Mouse (Mus musculus): ENCODE measurements at regions not wholly inside any gene's neighbourhood (a gene's known extent, or its start where the extent isn't known, plus 50 kb on each side); places are given as distances from the start of the nearest gene placed in this dataset.

DNA sequence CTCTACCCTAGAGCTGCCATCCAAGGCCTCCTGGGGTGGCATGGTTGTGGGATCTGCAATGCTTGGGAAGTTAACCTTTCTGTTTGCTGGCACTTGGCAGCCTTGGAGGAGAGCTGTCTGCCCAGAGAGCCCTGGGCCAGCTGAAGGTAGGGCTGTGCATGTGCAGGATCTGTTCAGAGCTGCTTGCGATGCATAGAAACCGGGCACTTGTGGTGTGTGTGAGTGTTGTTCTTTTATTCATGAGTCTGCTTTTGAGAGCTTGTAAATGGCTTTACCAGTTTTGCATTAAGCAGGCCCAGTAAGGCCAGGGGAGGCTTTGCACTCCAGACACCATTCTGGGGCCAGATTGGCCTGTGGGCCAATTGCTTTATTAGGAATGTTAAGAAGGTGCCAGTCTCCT, 307.3 kb upstream of the Kcnab2 start:
- Histone ChIP-seq H3K27ac (no peak overlapping the region), H3K9me3 (no peaks in the 10 kb centered on the region), H3K9ac (no peak overlapping the region), H3K27me3 (replicated peaks) (no peaks in the 10 kb centered on the region), H3K4me3 (replicated peaks) (no peak overlapping the region), H3K4me2 (no peak overlapping the region), H3K36me3 (no peaks in the 10 kb centered on the region), H3K4me1 (no peaks in the 10 kb centered on the region)
- ATAC-seq (ENCODE audit: insufficient read depth, low FRiP score, low read depth): no peak
- 90% methylated on average over 2 of the region's 2 CpGs for WGBS

DNA sequence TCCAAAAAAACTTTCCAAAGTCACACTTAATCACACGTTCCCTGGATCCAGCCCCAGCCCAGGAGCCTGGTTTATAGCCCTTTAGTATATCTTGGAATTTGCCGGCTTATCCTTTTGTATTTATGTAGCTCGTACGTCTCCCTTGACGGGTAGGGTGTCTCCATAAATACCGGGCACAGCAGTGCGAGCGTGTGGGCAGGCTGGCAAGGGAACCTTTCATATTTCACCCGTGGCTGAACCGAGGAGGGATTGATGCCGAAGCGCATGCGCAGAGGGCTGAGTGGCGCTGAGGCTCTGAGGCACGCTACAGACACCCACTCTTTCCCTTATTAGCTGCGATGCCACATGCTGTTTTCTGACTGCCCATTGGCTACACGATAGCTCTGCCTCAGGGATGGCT, 301.9 kb upstream of the Kcnab2 start:
- no peak overlapping the region for H3K9ac ChIP-seq
- no peaks in the 10 kb centered on the region for H3K9me3 ChIP-seq
- no peak overlapping the region for H3K4me2 ChIP-seq
- H3K36me3 ChIP-seq: no peaks in the 10 kb centered on the region
- H3K27ac ChIP-seq: no peak overlapping the region
- H3K4me3 ChIP-seq (replicated peaks): no peak overlapping the region
- ATAC-seq (ENCODE audit: insufficient read depth, low FRiP score, low read depth): no peak
- WGBS: 75% methylated on average over 17 of the region's 17 CpGs
- no peaks in the 10 kb centered on the region for H3K4me1 ChIP-seq
- H3K27me3 ChIP-seq (replicated peaks): no peaks in the 10 kb centered on the region

DNA sequence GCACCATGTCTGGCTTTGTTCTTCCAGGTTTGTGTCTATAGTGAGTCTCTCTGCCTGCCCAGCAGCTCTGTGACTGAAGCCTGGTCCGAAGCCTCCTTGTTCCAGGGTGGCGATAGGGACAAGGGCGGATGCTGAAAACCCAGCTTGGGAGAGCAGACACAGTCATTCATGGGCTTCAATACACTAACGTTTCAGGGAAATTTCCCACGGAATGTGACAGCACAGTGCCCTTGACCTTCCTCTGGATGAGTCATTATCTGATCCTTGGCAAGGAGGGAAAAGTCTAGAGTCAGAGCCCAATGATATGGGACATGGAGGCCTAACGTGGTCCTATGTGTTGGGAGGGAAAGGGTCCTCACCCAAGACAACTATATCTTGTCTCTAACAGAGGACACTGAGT, 298.1 kb upstream of the Kcnab2 start:
- no peaks in the 10 kb centered on the region for H3K4me1 ChIP-seq
- H3K27me3 ChIP-seq (replicated peaks): no peaks in the 10 kb centered on the region
- no peak overlapping the region for H3K4me2 ChIP-seq
- no peak overlapping the region for H3K9ac ChIP-seq
- no peak overlapping the region for H3K27ac ChIP-seq
- H3K4me3 ChIP-seq (replicated peaks): no peak overlapping the region
- 72% methylated on average over 6 of the region's 6 CpGs for WGBS
- ATAC-seq (ENCODE audit: insufficient read depth, low FRiP score, low read depth): no peak
- H3K9me3 ChIP-seq: no peaks in the 10 kb centered on the region
- no peaks in the 10 kb centered on the region for H3K36me3 ChIP-seq

DNA sequence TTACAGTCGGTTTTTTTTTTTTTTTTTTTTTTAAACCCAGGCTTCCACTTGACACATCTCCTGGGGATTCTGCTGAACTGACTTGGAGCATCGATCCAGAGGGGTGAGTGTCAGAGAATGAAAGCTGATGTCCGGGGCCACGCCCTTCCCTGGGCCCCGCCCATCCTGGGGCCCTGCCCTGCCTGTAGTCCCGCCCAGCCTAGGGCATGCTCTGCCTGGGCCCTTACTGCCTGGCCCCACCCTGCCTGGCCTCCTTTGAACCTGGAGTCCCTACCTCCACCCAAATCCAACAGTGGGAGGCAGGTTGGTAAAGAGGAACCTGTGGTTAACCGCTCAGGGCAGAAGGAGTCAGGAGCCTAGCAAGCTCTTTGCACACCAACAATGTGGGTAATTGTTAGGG, 293.7 kb upstream of the Kcnab2 start:
- Histone ChIP-seq H3K27ac (no peak overlapping the region), H3K4me2 (no peak overlapping the region), H3K9ac (no peak overlapping the region), H3K27me3 (replicated peaks) (no peaks in the 10 kb centered on the region), H3K36me3 (no peaks in the 10 kb centered on the region), H3K9me3 (no peaks in the 10 kb centered on the region), H3K4me3 (replicated peaks) (no peak overlapping the region), H3K4me1 (no peaks in the 10 kb centered on the region)
- 73% methylated on average over 7 of the region's 7 CpGs for WGBS
- ATAC-seq (ENCODE audit: insufficient read depth, low FRiP score, low read depth): no peak

DNA sequence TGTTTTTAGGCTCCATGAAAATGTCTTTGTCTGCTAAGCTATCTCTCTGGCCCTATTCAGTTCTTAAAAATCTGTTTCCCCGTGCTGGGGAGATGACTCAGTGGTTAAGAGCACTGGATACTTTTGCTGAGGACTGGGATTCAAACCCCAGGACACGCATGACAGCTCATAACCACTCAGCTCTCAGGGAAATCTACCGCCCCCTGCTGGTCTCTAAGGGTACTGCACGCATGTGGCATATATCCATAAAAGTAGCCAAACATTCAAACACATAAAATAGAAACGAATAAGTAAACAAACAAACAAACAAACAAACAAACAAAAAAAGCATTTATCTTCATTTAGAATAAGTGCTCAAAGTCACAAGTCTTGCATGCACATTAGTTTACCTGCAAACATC, 289.7 kb upstream of the Kcnab2 start:
- Histone ChIP-seq H3K27ac (no peak overlapping the region), H3K4me2 (no peak overlapping the region), H3K9me3 (peaks cover 5% of the 10 kb centered on the region; the same call in 1 of the 2 replicates), H3K27me3 (replicated peaks) (no peaks in the 10 kb centered on the region), H3K9ac (no peak overlapping the region), H3K36me3 (no peaks in the 10 kb centered on the region), H3K4me1 (no peaks in the 10 kb centered on the region), H3K4me3 (replicated peaks) (no peak overlapping the region)
- WGBS: 80% methylated on average over 5 of the region's 5 CpGs
- ATAC-seq (ENCODE audit: insufficient read depth, low FRiP score, low read depth): no peak

DNA sequence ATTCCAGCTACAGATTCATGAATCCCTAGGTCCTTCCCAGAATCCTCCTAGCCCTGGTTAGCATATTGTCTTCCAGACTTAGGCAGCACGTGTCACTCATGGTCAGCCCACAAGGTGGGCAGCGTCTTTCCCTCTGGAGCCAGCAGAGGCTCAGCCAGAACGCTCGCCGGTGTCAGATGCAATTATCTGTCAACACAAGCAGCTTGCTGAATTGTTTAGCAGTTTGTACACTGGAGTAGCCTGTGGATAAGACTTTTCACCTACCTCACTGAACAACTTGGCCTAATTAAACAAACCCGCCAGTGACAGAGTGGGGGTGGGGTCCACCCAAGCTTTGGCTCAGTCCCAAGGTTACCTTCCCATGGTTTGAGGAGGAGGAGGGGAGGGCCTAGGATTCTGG, 285.4 kb upstream of the Kcnab2 start:
- Histone ChIP-seq H3K4me1 (no peaks in the 10 kb centered on the region), H3K27me3 (replicated peaks) (no peaks in the 10 kb centered on the region), H3K4me2 (no peak overlapping the region), H3K9ac (no peak overlapping the region), H3K9me3 (peaks cover 5% of the 10 kb centered on the region; the same call in 1 of the 2 replicates), H3K36me3 (no peaks in the 10 kb centered on the region), H3K27ac (no peak overlapping the region), H3K4me3 (replicated peaks) (no peak overlapping the region)
- ATAC-seq (ENCODE audit: insufficient read depth, low FRiP score, low read depth): no peak
- 46% methylated on average over 6 of the region's 6 CpGs for WGBS

DNA sequence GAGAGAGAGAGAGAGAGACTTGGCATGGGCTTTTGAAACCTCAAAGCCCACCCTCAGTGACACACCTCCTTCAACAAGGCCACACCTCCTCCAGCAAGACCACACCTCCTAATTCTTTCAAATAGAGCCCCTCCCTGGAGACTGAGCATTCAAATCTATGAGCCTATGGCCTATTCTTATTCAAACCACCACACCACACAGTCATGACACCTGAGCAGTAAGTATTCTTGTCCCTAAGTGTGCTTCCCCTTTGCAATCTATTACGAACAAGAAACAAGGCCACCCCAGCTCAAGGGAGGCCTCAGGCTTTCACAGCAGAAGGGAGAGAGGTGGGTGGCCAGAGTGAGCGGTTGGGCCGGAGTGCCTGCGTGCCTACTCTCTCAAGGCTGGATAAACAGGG, 284.9 kb upstream of the Kcnab2 start:
- H3K9me3 ChIP-seq: peaks cover 5% of the 10 kb centered on the region; the same call in 1 of the 2 replicates
- no peak overlapping the region for H3K9ac ChIP-seq
- no peak overlapping the region for H3K4me2 ChIP-seq
- WGBS: 78% methylated on average over 4 of the region's 4 CpGs
- H3K27me3 ChIP-seq (replicated peaks): no peaks in the 10 kb centered on the region
- H3K36me3 ChIP-seq: no peaks in the 10 kb centered on the region
- H3K27ac ChIP-seq: no peak overlapping the region
- H3K4me3 ChIP-seq (replicated peaks): no peak overlapping the region
- H3K4me1 ChIP-seq: no peaks in the 10 kb centered on the region
- ATAC-seq (ENCODE audit: insufficient read depth, low FRiP score, low read depth): no peak

DNA sequence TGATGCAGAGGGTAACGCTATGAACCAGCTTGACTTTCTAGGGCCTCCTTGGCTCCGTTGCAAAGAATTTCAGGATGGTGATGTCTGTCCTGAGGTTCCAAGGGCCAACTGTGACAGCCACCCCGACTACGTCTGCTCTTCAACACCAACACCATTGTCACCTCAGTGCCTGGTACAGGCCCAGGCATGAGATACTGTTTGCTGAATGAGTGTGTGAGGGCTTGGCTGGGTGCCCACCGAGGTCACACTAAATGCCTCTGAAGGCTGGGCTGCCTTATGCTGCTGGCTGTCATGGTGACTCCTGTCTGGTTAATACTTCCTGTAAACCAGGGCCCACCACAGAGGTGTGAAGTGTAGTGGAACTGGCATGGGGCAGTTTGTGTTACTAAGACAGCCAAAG, 279.5 kb upstream of the Kcnab2 start:
- Histone ChIP-seq H3K9me3 (no peaks in the 10 kb centered on the region), H3K4me2 (no peak overlapping the region), H3K27me3 (replicated peaks) (no peaks in the 10 kb centered on the region), H3K4me3 (replicated peaks) (no peak overlapping the region), H3K36me3 (no peaks in the 10 kb centered on the region), H3K27ac (no peak overlapping the region), H3K9ac (no peak overlapping the region), H3K4me1 (no peaks in the 10 kb centered on the region)
- 78% methylated on average over 5 of the region's 5 CpGs for WGBS
- peak; percentile 18; the same call in 1 of the 2 replicates for ATAC-seq (ENCODE audit: insufficient read depth, low FRiP score, low read depth)

DNA sequence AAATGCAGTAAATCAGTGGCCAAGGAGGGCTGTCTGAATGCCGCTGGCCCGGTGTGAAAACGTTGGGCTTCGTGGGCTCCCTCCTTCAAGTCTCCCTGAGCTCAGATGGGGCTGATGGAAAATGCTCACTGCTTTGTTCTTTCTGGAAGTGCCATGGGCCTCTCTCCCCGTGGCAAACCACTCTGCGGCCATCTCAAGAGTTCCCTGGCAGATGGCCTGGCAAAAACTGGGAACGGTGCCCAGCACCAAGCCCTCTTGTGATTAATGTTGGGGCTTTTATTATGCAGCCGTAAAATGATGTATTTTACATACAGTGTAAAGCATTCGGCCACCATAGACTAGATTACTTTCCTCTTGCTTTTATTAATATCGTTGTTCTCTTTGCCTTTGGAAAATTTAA, 278.9 kb upstream of the Kcnab2 start:
- H3K4me1 ChIP-seq: no peaks in the 10 kb centered on the region
- WGBS: 58% methylated on average over 10 of the region's 10 CpGs
- no peak overlapping the region for H3K4me3 ChIP-seq (replicated peaks)
- no peaks in the 10 kb centered on the region for H3K9me3 ChIP-seq
- H3K9ac ChIP-seq: no peak overlapping the region
- H3K27me3 ChIP-seq (replicated peaks): no peaks in the 10 kb centered on the region
- ATAC-seq (ENCODE audit: insufficient read depth, low FRiP score, low read depth): no peak
- H3K36me3 ChIP-seq: no peaks in the 10 kb centered on the region
- no peak overlapping the region for H3K4me2 ChIP-seq
- no peak overlapping the region for H3K27ac ChIP-seq

DNA sequence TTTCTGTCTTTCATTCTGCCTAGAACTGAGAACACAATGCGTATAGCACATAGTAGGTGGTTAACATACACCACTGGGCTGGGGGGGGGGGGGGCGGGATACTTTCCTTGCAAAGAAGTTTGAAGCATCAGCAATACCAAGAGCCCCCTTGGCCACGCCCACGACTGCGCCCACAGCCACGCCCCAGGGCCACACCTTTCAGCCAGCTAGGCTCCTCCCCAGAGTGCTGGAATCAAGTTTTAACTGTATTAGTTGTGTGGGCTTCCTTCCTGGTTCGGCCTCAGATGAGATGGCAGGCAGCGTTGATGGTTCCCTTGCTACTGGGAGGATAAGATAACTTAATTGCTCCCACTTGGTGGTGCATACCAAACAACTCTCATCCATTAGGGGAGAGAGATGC, 278.1 kb upstream of the Kcnab2 start:
- H3K27me3 ChIP-seq (replicated peaks): no peaks in the 10 kb centered on the region
- H3K9ac ChIP-seq: no peak overlapping the region
- no peaks in the 10 kb centered on the region for H3K4me1 ChIP-seq
- H3K36me3 ChIP-seq: no peaks in the 10 kb centered on the region
- no peaks in the 10 kb centered on the region for H3K9me3 ChIP-seq
- ATAC-seq (ENCODE audit: insufficient read depth, low FRiP score, low read depth): no peak
- WGBS: 79% methylated on average over 8 of the region's 8 CpGs
- H3K4me3 ChIP-seq (replicated peaks): no peak overlapping the region
- no peak overlapping the region for H3K4me2 ChIP-seq
- H3K27ac ChIP-seq: no peak overlapping the region

DNA sequence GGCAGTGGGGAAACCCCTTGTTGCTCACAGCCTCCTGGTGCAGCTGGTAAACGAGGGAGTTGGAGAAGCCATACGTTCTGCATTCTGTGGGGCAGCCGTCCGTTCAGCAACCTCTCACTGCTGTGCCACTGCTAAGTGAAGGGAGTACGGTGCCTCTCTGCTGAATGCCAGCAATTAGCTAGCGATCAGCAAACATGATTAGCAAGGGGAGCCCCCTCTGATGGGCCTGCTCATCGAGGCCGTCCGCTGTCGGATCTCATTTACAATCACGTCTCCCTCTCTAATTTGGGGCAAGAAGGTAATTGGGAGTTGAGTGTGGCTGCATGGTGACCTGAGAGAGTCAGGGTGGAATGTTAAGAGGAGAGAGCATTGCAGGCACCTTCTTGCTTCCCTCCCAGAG, 266.7 kb upstream of the Kcnab2 start:
- H3K36me3 ChIP-seq: no peaks in the 10 kb centered on the region
- ATAC-seq (ENCODE audit: insufficient read depth, low FRiP score, low read depth): no peak
- no peaks in the 10 kb centered on the region for H3K27me3 ChIP-seq (replicated peaks)
- H3K4me3 ChIP-seq (replicated peaks): no peak overlapping the region
- WGBS: 60% methylated on average over 11 of the region's 11 CpGs
- no peak overlapping the region for H3K4me2 ChIP-seq
- no peaks in the 10 kb centered on the region for H3K9me3 ChIP-seq
- H3K4me1 ChIP-seq: no peaks in the 10 kb centered on the region
- no peak overlapping the region for H3K9ac ChIP-seq
- no peak overlapping the region for H3K27ac ChIP-seq

DNA sequence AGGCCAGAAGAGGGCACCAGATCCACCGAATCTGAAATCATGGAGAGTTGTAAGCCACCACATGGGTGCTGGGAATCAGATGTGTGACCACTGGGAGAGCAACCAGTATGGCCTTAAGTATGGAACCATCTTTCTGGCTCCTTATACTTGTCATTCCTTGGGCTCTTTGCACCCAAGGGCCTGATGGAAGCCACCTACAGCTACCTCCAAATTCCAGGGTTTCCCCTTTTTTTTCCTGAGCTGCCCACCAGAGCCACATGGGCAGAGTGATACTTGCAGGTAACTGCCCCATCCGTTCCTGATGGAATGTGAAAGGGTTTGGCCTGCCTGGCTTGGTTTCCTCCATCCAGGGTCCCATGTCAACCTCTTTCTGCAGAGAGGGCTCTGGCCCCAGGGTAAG, 255.3 kb upstream of the Kcnab2 start:
- Histone ChIP-seq H3K9ac (no peak overlapping the region), H3K36me3 (no peaks in the 10 kb centered on the region), H3K9me3 (no peaks in the 10 kb centered on the region), H3K4me1 (no peaks in the 10 kb centered on the region), H3K27ac (no peak overlapping the region), H3K4me2 (no peak overlapping the region), H3K4me3 (replicated peaks) (no peak overlapping the region), H3K27me3 (replicated peaks) (no peaks in the 10 kb centered on the region)
- 80% methylated on average over 2 of the region's 2 CpGs for whole genome bisulfite sequencing
- ATAC-seq (ENCODE audit: insufficient read depth, low FRiP score, low read depth): no peak

DNA sequence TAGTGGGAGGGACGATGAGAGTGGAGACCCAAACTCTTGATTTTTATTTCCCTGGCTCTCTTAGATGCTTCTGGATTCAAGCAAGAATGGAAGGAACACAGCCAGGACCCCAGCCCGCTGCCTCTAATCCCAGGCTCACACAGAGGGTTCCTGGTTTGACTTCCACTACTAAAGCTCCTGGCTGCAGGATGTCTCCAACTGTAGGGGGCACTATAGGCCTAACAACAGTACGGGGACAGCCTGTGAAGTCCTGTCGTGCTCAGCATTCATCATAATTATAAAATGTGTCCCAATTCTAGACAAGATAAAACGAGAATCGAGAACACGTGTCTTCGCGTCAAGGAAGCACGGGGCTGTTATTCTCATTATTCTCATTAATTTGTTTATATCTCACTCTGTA, 254.3 kb upstream of the Kcnab2 start:
- no peak for ATAC-seq (ENCODE audit: insufficient read depth, low FRiP score, low read depth)
- Histone ChIP-seq H3K27me3 (replicated peaks) (no peaks in the 10 kb centered on the region), H3K4me2 (no peak overlapping the region), H3K27ac (no peak overlapping the region), H3K9ac (no peak overlapping the region), H3K36me3 (no peaks in the 10 kb centered on the region), H3K4me3 (replicated peaks) (no peak overlapping the region), H3K4me1 (no peaks in the 10 kb centered on the region), H3K9me3 (no peaks in the 10 kb centered on the region)
- WGBS: 72% methylated on average over 10 of the region's 10 CpGs
